Mouse (Mus musculus) forebrain, embryonic 10.5 days (tissue): ENCODE results near the gene Rnf223. TPM values are rescaled to one million over a fixed set of nuclear protein-coding genes. Genes with fewer than 3 reads are reported as not detected.

Experiments used
- DNase-seq: peaks from one replicate; pipeline ENCODE4 v3.0.0-alpha.2; 2017; ENCODE audit warnings: low spot score; ENCODE audit errors: extremely low spot score
- H3K27ac ChIP-seq: fragments of 300-500 bp; sonication (generic); 2 replicates; pipeline ENCODE4 v1.5.1; 2016; ENCODE audit warnings: mild to moderate bottlenecking
- H3K27me3 ChIP-seq: fragments of 300-500 bp; sonication (generic); 2 replicates; pipeline ENCODE4 v1.6.1; 2016; ENCODE audit warnings: mild to moderate bottlenecking; ENCODE audit not compliant: poor library complexity, severe bottlenecking
- H3K36me3 ChIP-seq: fragments of 300-500 bp; sonication (generic); replicated peaks from 2 replicates; pipeline ENCODE4 v1.6.1; 2016; ENCODE audit warnings: mild to moderate bottlenecking, moderate library complexity
- H3K4me1 ChIP-seq: fragments of 300-500 bp; sonication (generic); 2 replicates; pipeline ENCODE4 v1.6.1; 2016
- H3K4me3 ChIP-seq: fragments of 300-500 bp; sonication (generic); 2 replicates; pipeline ENCODE4 v1.5.1; 2016; ENCODE audit warnings: mild to moderate bottlenecking, moderate library complexity
- H3K9me3 ChIP-seq: fragments of 300-500 bp; sonication (generic); 2 replicates; pipeline ENCODE4 v1.6.1; 2016; ENCODE audit warnings: mild to moderate bottlenecking, moderate library complexity
- WGBS: fragments of 180-500 bp; shearing (Covaris S2); methylation state at CpG from one replicate; pipeline ENCODE4 v1.1.7; 2016; 5-methylcytosine and 5-hydroxymethylcytosine counted together
- polyA plus RNA-seq: library from polyadenylated mRNA; unstranded; fragments of >200 nt; fragmentation: Nextera tagmentation; extraction: Ambion mirVana; gene quantifications from 2 replicates; pipeline ENCODE4 v1.2.1, GENCODE M21; 2016

Rnf223 gene
- polyA plus RNA-seq, 1 experiment from 2014 or later: 1.1 TPM

DNA sequence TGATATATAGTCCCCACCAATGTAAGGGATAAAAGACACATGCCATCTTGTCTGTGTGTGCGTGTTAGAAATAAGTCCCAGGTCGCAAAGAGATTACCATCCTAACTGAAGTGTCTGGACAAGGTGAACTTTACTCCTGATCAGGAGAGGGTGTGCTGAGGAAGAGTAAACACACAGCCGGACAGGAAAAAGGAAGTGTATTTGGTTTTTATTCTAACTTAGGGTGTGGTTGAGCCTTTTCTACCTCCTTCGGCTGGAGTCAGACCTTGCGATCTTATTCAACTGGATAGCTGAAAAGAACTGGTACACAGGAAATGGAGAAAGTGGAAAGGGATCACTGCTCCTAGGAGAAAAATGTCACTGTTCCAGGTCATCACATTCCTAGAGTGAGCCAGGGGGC, 29.8 kb upstream of the Rnf223 start:
- Histone ChIP-seq H3K27ac (no peak overlapping the region), H3K36me3 (no peaks in the 10 kb centered on the region), H3K9me3 (no peaks in the 10 kb centered on the region), H3K27me3 (no peaks in the 10 kb centered on the region), H3K4me3 (no peak overlapping the region), H3K4me1 (peaks cover 8% of the 10 kb centered on the region; the same call in 1 of the 2 replicates)
- no peak for DNase-seq
- WGBS: 92% methylated on average over 5 of the region's 5 CpGs

DNA sequence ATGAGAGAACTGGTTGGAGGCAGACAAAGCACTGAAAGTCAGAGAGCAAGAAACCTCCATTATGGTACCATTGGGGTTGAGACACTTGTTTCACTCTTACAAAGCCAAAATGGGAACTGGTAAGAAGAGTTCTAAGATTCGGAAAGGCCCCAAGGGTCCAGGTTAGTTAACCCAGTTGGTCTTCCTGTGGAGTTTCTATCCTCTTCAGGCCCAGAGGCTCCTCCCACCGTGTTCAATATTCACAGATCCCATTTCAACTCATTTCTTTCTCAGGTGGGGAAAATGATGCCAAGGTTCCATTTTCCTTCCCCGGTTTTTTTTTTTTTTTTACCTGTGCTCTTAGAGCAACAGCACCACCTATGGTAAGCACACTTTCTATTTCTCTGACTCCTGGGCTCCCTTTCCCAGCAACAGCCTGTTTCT, 28.8 kb upstream of the Rnf223 start:
- H3K36me3 ChIP-seq: no peaks in the 10 kb centered on the region
- no peak overlapping the region for H3K27ac ChIP-seq
- H3K4me1 ChIP-seq: peaks cover 8% of the 10 kb centered on the region; the same call in 1 of the 2 replicates
- H3K9me3 ChIP-seq: no peaks in the 10 kb centered on the region
- no peaks in the 10 kb centered on the region for H3K27me3 ChIP-seq
- 43% methylated on average over 3 of the region's 3 CpGs for WGBS
- H3K4me3 ChIP-seq: no peak overlapping the region
- DNase-seq: no peak

DNA sequence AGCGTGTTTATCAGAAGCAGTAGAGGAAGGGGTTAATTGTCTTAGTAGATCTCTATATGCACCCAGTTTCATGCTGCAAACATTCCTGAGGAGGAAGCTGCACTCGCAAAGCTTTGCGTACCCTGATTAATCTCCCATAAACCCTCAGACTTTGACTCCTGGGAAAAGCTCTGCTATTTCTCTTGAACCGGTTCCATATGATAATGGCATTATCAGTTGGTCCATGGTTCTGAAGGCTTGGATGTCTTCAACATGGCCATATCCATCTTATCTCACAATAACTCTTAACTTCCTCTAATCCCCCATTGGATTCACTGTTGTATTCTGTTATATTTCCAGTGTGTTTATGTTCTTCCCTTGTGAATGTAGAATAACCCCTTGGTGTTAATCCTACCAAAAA, 27.0 kb upstream of the Rnf223 start:
- no peaks in the 10 kb centered on the region for H3K36me3 ChIP-seq
- WGBS: 84% methylated on average over 4 of the region's 4 CpGs
- no peak overlapping the region for H3K4me3 ChIP-seq
- peaks cover under 1% of the 10 kb centered on the region; the same call in 1 of the 2 replicates for H3K4me1 ChIP-seq
- no peak for DNase-seq
- no peaks in the 10 kb centered on the region for H3K27me3 ChIP-seq
- no peaks in the 10 kb centered on the region for H3K9me3 ChIP-seq
- no peak overlapping the region for H3K27ac ChIP-seq

DNA sequence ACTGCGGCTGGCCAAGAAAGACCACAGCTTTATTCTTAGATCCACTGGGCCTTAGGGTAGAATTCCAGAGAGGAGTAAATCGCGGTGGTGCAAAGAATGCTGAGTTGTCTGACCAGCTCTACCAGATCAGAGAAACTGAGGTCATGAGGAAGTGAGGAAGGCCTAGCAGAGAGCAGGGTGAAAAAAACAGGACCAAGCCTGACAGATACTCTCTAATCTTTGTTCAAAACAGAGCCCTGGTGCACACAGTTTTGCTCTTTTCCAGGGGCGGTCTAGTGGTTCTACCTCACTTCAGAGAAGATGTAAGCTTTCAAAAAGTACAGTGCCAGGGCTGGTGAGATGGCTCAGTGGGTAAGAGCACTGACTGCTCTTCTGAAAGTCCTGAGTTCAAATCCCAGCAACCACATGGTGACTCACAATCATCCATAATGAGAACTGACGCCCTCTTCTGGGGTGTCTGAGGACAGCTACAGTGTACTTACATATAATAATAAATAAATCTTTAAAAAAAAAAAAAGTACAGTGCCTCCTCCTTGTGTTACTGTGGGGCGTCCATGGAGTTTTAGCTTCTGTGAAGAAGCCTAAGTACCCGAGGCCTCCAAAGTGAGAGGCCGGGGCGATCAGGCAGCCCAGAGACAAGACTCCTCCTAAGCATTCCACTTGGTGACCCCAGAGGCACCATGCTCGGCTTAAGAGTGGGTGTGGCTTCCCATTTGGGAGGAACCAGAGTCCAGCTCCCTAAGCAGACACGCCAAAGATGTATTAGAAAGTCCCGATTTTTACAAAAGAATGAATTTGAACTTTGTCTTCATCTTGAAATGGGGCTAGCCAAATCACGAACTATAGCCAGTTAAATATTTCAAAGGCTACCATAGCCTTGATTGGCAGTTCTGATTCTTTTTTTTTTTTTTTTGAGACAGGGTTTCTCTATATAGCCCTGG, 21.4 kb upstream of the Rnf223 start:
- peaks cover 7% of the 10 kb centered on the region for H3K36me3 ChIP-seq
- WGBS: 30% methylated on average over 13 of the region's 13 CpGs
- no peaks in the 10 kb centered on the region for H3K27me3 ChIP-seq
- H3K4me3 ChIP-seq: peak overlapping the region; percentile 77
- H3K4me1 ChIP-seq: peaks cover 16% of the 10 kb centered on the region
- DNase-seq: peak; percentile 54
- H3K27ac ChIP-seq: peak overlapping the region; percentile 93
- no peaks in the 10 kb centered on the region for H3K9me3 ChIP-seq

DNA sequence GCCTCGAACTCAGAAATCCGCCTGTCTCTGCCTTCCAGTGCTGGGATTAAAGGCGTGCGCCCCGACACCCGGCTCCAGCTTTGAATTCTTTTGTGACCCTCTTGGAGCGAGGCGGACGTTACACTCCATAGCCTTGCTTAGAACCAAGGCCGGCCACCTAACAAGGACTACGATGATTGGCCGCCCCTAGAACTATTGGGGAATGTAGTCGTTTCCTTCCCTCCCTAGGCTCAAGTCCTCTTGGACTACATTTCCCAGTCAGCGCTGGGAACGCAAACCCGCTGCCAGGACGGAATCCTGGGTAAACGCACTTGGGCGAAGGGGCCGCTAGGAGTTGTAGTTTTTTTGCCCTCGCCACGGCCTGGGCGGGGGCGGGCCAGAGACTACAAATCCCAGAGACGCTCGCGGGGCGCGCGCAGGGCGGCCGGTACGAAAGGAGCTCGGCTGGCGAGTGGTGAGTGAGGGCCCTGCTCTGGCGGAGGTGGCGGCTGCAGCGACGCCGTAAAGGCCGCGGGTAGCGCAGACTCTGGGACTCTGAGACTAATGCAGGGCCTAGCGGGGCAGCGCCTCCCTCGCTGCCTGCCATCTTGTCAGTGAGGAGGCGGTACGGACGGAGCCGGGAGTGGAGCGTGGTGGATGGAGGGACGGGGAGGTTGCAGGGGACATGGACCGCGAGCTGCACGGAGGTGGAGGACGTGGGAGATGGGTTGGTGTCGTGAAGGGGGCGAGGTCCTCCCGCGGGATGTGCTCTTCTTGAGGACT, 20.6 kb upstream of the Rnf223 start, which contains the start of gene 9430015G10Rik:
TSS of gene 9430015G10Rik (plus strand) at position 413 of the 762 bp plus-strand sequence.
- H3K36me3 ChIP-seq: peaks cover 13% of the 10 kb centered on the region
- H3K4me3 ChIP-seq: peak within 1 kb of the TSS; percentile 77
- peaks cover 16% of the 10 kb centered on the region for H3K4me1 ChIP-seq
- DNase-seq: peak; percentile 99
- WGBS: under 1% methylated on average over 60 of the region's 60 CpGs
- peak within 1 kb of the TSS; percentile 93 for H3K27ac ChIP-seq
- no peaks in the 10 kb centered on the region for H3K27me3 ChIP-seq
- no peaks in the 10 kb centered on the region for H3K9me3 ChIP-seq

DNA sequence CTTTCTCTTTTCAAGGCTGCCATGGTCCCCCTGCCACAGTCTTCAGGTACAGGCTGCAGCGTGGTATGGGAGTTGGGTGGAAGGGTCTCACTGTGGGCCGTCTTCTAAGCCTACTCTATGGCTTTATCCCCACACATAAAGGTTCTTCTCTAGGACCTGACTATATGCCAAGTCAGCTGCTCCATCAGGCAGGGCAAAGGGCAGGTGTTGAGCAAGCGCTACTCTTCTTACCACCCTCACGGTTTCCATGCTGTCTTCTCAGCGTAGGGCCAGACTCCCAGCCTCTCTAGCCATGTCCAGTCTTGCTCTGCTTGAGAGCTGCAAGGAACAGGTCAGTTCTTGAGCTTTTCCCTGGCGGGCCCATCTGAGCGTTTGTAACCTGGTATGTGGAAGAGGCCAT, 6.2 kb upstream of the Rnf223 start:
- Histone ChIP-seq H3K27me3 (no peaks in the 10 kb centered on the region), H3K9me3 (no peaks in the 10 kb centered on the region), H3K4me1 (no peaks in the 10 kb centered on the region), H3K4me3 (no peak overlapping the region), H3K27ac (no peak overlapping the region), H3K36me3 (peaks cover 94% of the 10 kb centered on the region)
- DNase-seq: no peak
- 97% methylated on average over 7 of the region's 7 CpGs for WGBS

DNA sequence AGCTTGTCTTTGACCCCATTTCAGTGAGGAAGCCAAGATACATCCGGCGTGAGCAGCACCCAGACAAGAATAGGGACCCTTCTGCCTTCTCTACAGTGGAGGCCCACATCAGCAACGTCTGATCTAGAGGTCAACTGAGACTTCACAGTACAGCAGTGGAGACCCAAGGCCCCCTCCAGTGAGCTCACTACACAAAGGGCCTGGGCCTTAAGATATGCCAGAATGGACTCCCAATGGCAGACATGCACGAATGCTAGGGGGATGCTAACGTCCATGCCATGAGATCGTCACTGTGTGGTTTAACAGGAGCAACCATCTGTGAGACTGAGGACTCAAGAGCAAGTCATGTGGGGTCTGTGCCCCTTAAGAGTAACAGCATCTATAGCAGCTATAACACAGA, 4.9 kb upstream of the Rnf223 start:
- H3K4me3 ChIP-seq: no peak overlapping the region
- H3K27me3 ChIP-seq: no peaks in the 10 kb centered on the region
- H3K9me3 ChIP-seq: no peaks in the 10 kb centered on the region
- peaks cover 81% of the 10 kb centered on the region for H3K36me3 ChIP-seq
- DNase-seq: no peak
- WGBS: 93% methylated on average over 6 of the region's 6 CpGs
- no peaks in the 10 kb centered on the region for H3K4me1 ChIP-seq
- no peak overlapping the region for H3K27ac ChIP-seq

DNA sequence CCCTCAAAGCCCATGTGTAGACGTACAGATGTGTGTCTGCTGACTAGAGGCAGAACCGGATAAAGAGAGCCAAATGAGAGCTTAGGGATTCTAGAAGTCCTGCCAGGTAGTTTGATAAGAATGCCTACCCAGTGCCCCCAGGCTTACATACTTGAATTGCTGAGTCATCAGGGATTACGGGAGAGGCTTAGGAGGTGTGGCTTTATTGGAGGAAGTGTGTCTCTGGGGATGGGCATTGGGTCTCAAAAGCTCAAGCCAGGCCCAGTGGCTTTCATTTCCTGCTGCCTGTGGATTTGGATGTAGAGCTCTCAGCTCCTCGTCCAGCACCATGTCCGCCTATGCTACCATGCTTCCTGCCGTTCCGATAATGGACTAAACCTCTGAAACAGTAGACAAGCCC, 3.5 kb upstream of the Rnf223 start:
- Histone ChIP-seq H3K36me3 (peaks cover 67% of the 10 kb centered on the region), H3K27me3 (no peaks in the 10 kb centered on the region), H3K4me1 (no peaks in the 10 kb centered on the region), H3K9me3 (no peaks in the 10 kb centered on the region), H3K4me3 (no peak overlapping the region), H3K27ac (no peak overlapping the region)
- no peak for DNase-seq
- WGBS: 94% methylated on average over 7 of the region's 7 CpGs

DNA sequence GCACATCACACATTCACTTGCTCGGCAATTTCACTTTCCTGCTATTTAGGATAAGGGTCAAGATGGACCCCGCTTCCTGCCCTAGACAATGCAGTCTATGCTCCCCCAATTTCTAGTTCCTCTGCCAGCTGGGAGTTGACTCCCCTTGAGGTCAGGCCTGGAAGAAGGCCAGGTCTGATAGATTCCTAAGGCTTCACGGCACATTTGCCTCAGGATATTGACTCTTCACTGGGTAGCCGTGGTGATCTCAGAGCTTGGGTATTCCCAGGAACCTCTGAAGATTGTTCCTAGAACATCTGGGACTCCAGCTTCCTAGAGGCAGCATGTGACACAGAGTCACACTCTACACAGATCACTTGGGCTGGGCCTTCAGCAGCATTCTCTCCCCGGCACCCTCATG, 1.6 kb upstream of the Rnf223 start:
- Histone ChIP-seq H3K4me1 (peaks cover 7% of the 10 kb centered on the region; the same call in 1 of the 2 replicates), H3K4me3 (no peak overlapping the region), H3K27me3 (no peaks in the 10 kb centered on the region), H3K9me3 (no peaks in the 10 kb centered on the region), H3K36me3 (peaks cover 48% of the 10 kb centered on the region), H3K27ac (no peak overlapping the region)
- WGBS: 89% methylated on average over 5 of the region's 5 CpGs
- DNase-seq: no peak

DNA sequence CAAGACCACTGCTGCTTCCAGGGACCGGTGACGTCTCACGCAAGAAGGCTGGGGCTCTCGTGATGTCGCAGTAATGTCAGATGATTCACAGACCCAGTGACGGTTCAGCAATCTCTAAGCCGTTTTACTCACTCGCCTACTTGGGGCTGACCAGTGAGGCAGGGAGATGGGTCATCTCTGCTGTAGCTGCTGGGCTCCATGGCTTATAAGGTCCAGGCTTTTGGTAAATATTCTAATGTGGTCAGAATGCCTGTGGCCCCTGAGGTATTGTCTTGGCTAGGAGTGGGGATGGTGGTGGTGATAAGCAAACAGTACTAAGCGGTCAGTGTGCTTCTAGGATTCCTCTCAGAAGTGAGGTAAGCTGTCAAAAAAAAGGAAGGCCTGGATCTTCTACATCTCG, 627 bp downstream of the Rnf223 start:
- WGBS: 87% methylated on average over 10 of the region's 10 CpGs
- Histone ChIP-seq H3K27ac (no peak overlapping the region), H3K27me3 (no peaks in the 10 kb centered on the region), H3K9me3 (no peaks in the 10 kb centered on the region), H3K4me1 (peaks cover 9% of the 10 kb centered on the region; the same call in 1 of the 2 replicates), H3K4me3 (no peak overlapping the region), H3K36me3 (peaks cover 26% of the 10 kb centered on the region)
- no peak for DNase-seq

DNA sequence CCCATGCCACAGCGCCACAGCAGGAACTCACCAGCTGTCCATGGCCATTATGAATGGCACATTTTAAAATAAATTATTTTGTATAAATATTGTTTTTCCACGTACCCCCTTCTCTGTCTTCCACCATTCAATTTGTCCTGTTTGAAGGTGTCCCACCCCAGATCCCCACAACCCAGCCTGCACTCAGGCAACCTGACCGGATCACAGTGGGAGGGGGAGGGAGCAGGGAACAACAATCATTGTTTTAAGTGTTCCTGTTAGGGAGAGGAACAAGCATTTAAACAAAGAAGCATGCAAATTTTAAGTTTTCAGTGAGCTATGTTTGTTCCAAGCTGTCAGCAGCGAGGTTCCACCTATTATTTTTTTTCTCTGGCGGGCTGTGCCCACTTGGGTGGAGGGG, 3.0 kb downstream of the Rnf223 start:
- Histone ChIP-seq H3K27me3 (no peaks in the 10 kb centered on the region), H3K4me3 (no peak overlapping the region), H3K36me3 (peaks cover 2% of the 10 kb centered on the region; the same call in 1 of the 2 replicates), H3K4me1 (peaks cover 9% of the 10 kb centered on the region; the same call in 1 of the 2 replicates), H3K9me3 (peaks cover 10% of the 10 kb centered on the region; the same call in 1 of the 2 replicates), H3K27ac (no peak overlapping the region)
- DNase-seq: no peak
- WGBS: 63% methylated on average over 5 of the region's 5 CpGs

DNA sequence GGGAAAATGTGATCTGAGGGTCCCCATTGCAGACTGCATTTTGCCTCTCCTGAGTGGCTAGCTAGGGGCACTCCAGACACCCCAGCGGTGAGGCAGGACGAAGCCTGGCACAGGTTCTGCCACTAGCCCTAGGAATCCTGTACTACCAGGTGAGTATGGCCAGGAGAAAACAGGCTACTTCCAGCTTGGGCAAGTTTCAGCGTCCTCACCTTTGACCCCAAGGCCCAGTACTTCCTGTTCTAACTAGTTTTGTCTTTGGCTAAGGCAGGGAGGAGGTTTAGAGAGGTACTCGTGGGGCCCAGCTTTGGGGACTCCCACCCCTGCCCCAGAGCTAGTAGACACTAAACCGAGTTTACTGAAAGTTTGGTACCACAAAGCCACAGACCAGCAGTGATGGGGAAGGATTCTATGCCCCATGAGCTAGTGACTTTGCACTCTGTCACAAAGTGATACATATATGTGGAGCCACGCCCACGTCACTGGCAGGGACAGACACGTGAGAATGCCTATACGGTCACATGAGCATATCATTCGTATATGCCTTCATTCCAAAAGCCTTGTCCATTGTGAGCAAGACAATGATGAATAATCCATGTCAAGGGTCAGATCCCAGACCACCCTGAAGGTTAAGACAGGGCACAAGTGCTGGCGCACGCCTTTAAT, 3.8 kb downstream of the Rnf223 start:
- DNase-seq: no peak
- H3K27ac ChIP-seq: no peak overlapping the region
- H3K9me3 ChIP-seq: peaks cover 17% of the 10 kb centered on the region; the same call in 1 of the 2 replicates
- H3K4me3 ChIP-seq: no peak overlapping the region
- WGBS: 87% methylated on average over 12 of the region's 12 CpGs
- no peaks in the 10 kb centered on the region for H3K27me3 ChIP-seq
- no peaks in the 10 kb centered on the region for H3K36me3 ChIP-seq
- peaks cover 9% of the 10 kb centered on the region; the same call in 1 of the 2 replicates for H3K4me1 ChIP-seq
